Mouse (Mus musculus): ENCODE results near the gene Alg5.

DNA sequence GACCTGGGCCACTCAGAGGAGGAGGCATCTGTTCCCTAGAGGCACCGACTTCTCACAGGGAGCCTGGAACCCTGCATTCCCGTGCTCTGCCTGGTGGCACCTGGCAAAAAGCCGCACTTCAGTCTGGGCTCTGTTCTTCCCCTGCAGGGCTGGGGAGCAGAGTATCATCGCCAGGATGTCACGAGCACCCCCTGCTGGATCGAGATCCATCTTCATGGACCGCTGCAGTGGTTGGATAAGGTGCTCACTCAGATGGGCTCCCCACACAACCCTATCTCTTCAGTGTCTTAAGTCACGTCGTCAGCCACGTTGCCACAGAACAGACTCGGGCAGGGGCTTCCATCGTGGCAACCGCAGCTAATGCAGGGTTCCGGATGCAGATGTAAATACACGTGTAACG is 61.9 kb downstream of the Alg5 start:
- TF ChIP-seq CTCF (IDR thresholded peaks at IDR 0.05; ENCODE audit: low read depth) (peak; percentile 66), EP300 (IDR thresholded peaks at IDR 0.05; ENCODE audit: low read depth) (no peak)
